Mouse (Mus musculus) heart, postnatal 4 days (tissue): Measurements from ENCODE around the gene Atg5. TPM values are rescaled to one million over a fixed set of nuclear protein-coding genes. Genes with fewer than 3 reads are reported as not detected.
"Not testable (repeated sequence)": the region's sequence is repeated elsewhere in the genome, so short reads cannot be mapped to it uniquely, and the experiment has no call there.

ENCODE experiments used
- DNase-seq: peaks from one replicate; pipeline ENCODE4 v3.0.0; 2021
- total RNA-seq, 2 experiments: library from RNA; stranded (reverse); gene quantifications; 2 replicates each; pipeline ENCODE4 v1.2.3; 2021

The Atg5 gene
- total RNA-seq, 2 experiments from 2014 or later: 15.6 to 15.7 TPM

DNA sequence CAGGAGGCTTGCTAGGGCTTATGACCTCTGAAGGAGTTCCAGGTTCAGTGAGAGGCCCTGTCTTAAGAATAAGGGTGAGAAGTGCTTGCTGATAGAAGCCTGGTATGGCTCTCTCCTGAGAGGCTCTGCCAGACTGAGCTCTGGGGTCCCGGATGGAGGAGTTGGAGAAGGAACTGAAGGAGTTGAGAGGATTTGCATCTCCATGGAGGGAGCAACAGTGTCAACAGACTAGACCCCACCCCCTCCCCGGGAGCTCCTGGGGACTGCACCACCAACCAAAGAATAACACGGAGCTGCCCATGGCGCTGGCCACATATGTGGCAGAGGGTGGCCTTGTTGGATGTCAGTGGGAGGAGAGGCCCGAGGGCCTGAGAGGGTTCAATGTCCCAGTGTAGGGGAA, 47.1 kb downstream of the Atg5 start:
- DNase-seq: no peak

DNA sequence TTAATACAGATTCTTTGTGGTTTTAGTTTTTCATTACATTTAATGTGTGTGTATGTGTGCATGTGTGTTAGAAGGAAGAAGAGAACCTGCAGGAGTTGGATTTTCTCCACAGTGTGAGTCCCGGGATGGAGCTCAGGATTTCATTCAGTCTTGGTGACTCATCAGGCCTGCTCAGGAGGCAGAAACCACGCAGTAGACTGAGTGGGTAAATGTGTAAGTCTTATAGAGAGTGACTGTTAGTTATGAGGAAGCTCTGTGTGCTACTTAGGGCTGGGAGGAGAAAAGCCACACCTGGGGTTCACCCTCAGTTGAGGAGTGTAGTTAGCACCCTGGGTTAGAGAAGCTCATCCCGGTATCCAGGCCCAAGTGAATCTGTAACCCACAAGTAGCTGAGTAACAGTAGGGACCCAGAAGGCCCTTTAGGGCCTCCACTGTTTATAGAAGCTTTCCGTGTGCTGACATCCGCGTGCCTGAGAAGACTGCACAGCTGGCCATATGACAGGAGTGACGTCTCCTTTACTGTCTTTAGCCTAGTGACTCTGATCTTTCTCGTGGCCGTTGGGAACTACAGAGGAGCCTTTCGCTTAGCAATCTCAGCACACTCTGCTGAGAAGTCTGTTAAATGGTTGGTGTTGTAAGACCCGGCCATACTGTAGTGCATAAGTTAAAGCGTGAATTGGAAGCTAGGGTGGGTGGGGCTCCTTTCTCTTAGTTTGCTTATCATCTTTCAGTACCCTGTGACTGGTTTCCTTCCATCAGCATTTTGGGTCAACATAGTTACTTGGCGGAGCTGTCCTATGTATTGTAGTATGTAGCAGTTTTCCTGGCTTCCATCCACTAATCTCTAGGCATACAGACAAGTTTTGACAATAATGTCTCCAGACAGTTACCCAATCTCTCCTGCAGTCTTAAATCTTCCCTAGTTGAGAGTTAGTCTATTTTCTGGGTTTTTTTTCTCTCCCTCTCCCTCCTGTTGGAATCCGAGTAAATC, 48.4 kb downstream of the Atg5 start:
- no peak for DNase-seq

DNA sequence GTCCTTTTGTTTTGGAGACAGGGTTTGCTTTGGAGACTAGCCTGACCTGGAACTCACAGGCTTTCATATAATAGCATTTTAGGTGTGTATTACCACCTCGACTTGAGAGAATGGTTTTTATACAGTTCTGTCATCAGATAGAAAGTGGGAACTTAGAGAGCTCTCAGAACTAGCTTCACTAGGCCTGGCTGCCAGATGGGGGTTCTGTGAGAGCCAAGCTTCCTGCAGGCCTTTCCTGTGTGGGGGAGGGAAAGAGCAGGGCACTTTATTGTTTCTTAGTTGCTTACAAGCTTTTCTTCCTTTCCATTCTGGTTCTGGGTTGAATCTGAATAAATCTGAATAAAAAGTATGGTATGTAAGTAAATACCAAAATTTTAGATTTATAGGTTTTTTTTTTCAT, 54.0 kb downstream of the Atg5 start:
- DNase-seq: peak; percentile 20

DNA sequence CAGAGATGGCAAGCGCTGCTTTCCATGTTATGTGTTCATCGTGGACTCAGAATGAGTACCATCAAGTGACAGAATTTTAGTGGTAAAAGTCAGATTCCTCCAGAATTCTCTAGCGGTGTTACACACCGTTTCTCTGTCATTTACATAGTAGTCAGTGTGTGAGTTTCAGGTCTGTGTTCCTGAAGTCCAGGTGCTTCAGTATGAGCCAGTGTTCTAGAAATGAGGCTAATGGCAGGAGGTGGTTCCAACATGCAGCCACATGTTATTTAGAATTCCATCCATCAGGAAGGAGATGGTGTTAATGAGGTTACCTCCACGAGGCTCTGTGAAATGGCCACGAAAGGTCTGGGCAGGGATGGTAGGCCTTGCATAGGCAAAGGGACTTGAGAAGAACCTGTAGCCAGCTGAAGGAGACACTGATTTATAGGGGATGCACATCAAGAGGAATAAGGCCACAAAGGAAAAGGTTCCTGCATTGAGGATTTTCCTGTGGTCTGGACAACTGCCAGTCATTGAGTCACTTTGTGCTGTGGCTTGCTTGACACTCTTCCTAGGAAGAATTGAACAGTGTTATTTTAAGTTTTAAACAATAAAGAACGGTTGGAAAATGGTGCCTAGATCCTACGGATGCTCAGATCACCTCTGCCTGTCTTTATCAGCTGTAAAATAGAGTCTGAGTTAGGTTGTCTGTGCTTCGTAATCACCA, 55.1 kb downstream of the Atg5 start:
- DNase-seq: no peak

DNA sequence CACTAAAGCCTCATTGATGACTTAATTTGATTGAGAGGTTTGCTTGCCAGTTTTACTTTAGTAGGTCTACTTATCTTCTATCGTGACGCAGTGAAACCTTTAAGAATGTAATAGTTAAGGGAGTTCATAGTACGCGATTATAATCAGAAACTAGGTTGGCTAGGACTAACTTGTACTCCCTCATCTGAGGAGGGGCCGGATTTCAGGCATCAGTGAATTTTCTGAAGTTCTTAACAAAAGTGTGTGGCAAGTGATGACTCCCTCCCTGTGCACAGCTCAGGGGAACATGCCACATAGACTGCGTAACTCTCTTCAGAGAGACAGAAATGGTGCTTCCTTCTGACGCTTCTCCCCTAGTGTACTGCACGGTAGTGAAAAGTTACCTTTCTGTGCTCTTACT, 55.7 kb downstream of the Atg5 start:
- DNase-seq: no peak

DNA sequence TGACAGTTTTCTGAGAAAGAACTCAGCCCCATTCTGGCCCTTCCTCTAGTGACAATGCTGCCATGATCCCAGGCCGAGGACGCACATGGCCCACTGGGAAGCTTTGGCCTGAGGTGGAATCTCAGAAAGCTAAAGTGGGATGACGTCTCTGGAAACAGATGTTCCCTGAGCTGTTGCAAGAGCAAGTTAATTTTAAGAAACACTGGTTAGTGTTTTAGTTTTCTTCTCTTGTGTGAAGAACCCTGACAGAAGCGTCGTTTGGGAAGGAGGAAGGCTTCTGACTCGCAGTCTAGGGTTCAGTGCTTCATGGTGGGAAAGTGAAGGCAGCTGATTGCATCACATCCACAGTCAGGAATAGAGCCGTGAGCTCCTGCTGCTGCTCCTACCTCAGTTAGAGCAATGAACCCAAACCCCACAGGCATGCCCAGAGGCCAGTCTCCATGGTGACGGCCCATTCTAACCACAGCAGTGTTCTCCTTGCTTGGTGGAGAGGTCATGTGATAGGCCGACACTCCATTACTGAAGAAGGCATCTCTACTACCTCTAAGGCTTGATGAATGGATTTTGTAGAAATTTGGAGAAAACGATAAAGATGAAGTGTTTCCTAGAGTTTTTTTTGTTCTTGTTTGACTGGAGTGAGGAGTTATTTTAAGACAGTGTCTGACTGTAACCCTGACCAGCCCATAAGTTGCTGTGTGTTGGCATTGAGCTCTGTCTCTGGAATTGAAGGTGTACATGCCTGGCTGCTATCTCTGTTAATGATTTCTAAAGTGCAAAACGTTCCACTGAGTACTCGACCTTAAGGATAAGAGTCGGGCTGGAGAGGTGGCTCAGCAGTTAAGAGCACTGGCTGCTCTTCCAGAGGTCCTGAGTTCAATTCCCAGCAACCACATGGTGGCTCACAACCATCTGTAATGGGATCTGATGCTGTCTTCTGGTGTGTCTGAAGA, 57.7 kb downstream of the Atg5 start:
- DNase-seq: no peak

DNA sequence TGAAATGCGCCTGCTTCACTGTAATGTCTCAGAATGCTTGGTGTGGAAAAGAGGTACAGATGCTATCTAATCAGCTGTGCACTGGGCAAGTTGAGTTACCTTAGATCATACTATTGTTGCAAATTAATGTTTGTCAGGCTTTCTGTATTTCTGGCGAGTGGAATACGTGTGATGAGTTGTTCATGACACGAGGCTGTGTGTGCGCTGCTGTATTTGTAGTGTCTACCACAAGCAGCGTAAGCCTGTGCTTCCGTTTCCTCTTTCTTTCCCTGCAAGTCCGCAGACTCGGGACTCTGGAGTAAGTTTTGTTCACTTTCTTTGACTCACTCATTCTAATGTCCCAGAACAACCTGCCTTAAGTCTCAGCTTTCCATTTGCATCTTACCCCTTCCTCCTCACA, 58.9 kb downstream of the Atg5 start:
- DNase-seq: no peak

DNA sequence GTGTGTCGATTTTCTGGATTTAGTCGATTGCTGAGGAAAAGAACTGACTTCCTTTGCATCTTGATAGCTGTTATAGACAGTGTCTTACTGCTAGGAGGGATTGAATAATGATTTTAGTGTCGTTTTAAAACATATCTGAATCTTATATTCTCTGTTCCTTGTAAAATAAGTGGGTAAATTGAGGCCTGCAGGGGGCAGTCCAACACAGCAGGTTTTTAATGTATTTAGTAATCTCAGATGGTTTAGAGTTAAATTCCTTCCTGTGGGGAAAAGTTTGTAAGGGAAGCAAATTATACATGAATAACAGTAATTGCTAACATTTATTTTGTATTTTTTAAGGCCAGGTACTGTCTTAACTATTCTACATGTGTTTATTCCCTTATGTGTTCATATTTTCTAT, 60.2 kb downstream of the Atg5 start:
- DNase-seq: peak; percentile 61

DNA sequence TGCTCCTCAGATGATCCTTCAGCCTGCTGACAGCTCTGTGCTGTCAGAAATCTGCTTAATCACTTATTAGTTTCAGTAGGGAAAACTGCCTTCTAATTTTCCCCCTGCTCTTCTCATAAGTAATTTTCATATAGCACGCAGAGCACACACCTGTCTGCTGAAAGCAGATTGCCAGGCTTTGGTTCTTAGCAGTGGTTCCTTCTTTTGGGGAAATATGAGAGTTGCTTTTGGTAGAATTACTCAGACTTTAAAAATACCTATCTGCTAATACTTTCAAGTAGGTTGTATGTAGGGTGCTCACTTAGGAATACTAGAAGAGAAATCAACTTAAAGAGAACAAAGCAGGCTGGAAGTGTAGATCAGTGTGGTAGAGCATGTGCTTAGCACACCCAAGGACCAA, 62.6 kb downstream of the Atg5 start:
- DNase-seq: no peak

DNA sequence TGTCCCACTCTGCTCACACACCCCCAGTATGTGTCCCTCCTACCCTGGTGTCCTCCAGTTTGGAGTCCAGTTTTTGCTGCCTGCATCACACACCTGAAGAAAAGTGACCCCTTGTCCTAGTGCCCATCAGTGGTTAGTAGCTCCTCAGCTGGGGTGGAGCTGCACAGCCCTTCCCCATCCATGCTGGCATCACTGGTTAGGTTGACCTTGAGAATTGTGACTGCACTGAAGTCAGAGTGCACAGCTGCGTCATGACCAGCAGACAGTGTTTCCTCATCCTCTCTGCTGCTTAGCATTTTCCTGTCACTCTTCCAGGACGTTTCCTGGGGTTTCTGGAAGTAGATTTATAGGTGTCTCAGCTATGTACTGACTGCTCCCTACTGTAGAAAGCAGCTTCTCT, 63.3 kb downstream of the Atg5 start:
- no peak for DNase-seq

DNA sequence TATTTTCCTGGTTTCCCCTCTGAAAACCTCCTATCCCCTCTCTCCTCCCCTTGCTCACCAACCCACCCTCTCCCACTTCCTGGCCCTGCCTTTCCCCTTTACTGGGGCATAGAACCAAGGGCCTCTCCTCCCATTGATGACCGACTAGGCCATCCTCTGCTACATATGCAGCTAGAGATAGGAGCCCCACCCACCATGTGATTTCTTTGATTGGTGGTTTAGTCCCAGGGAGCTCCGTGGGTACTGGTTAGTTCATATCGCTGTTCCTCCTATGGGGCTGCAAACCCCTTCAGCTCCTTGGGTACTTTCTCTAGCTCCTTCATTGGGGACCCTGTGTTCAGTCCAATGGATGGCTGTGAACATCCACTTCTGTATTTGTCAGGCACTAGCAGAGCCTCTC, 64.5 kb downstream of the Atg5 start:
- not testable (repeated sequence) for DNase-seq

DNA sequence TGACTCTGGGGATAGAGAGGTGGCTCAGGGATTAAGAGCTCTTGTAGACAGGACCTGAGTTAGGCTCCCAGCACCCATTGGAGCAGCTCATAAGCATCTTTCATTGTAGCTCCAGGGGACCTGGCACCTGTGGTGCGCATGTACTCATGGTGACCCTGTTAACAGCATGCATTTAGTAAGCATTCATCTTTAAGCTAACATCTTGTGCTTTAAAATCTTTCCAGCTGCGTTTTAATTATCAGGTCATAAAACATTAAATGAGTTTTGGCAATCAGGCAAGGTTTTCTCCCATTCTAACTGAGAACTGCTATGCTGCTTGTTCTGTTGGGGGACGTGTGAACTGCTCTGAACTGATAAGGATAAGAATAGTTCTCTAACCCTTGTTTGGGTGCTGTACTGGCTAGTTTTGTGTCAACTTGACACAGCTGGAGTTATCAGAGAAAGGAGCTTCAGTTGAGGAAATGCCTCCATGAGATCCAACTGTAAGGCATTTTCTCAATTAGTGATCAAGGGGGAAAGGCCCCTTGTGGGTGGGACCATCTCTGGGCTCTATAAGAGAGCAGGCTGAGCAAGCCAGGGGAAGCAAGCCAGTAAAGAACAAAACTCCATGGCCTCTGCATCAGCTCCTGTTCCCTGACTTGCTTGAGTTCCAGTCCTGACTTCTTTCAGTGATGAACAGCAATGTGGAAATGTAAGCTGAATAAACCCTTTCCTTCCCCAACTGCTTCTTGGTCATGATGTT, 68.7 kb downstream of the Atg5 start:
- DNase-seq: not testable (repeated sequence)

DNA sequence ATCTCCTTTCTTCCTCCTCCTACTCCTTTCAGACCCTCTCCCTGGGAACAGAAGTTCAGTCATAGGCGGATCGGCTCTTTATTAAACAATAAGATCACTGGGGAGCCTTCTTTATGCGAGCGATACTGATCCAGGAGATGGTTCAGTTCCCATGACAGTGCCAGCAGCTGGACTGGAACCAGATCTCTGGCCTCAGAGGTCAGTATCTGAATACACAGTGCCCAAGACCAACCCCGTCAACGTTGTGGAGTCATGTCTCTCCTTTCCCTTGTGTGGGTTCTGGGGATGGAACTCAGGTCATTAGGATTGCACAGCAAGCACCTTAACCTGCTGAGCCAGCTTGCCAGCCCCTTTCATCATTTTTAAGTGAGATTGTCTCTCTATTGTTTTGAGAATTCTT, 70.4 kb downstream of the Atg5 start:
- no peak for DNase-seq

DNA sequence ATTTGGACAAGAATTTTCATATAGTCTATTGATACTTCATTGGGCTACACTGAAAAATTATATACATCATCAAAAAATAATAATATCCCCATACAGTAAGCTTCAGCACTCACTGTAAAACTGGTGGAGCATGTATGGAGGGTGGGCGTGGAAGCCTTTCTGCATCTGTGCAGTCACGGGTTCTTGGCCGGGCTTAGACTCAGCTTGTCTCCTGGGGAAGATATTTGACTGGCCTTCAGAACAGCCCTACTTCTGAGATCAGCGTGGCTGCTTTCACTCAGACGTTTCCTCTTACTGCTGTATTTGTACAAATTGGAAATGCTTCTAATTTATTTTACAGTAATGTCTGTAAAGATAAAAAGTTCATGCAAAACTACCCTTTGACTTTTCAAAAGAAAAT, 71.2 kb downstream of the Atg5 start:
- no peak for DNase-seq

DNA sequence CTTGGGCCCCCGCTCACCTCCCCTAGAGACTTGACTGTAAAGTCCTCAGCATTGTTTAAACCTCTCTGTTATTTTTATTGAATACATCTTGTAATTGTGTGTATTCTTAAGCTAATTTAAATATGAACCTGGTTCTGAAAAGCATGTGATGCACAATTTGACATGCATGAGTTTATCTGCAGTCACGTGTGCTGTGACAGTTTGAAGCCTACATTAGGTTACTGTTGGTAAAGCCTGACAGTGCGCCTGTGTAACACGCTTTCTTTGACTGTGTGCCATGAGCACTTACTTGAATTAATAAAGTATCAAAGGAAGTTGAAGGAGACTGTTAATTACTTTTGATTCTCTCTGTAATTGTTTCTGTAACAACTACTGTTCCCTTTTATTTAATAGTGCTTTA, 72.8 kb downstream of the Atg5 start:
- no peak for DNase-seq

DNA sequence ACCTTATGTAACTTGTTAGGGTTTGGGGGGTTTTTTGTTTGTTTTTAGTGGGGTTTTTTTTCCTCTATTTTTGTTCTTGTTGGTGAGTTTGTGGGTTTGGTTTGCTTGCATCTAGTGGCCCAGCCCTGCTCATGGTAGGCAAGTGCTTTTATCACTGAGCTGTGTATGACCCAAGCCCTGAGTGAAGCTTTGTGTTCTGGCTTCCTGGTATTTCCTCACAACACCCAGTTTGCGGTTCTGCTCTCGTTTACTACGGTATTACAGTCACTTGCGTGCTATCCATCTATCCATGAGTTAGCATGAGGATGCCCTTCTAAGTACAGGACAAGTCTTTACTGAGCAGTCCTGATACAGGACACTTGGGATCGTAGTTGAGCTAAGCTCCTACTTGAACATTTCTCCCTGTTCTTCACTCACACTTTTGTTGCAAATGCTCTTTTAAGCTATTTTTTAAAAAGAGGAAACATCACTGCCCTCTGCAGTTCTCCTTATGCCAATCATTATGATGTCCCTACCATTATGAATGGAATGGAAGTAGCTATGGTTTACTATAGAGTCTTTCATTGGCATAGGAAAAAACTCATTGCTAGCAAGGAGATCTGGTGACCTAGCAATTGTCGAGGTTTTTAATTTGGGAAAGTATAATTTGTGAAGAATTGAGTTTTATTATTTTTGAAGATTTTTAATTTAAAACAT, 73.8 kb downstream of the Atg5 start:
- no peak for DNase-seq

DNA sequence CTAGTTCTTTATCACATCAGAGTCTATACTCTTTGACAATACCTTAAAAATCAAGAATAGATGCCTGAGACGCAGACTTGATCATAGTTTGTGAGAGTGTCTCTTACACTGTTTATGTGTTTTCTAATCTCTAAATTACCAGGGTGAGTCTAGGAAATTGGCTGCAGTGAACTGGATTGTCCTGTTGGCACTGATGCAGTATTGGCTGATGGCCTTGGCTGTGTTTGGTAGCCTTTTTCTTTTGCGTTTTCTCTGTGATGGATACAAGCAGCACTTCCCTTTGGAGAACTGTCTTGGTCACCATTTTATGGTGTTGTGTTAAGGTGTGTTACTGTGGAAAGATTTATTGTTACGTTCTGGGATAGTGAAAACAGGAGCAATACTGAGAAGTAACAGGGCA, 75.2 kb downstream of the Atg5 start:
- DNase-seq: no peak

DNA sequence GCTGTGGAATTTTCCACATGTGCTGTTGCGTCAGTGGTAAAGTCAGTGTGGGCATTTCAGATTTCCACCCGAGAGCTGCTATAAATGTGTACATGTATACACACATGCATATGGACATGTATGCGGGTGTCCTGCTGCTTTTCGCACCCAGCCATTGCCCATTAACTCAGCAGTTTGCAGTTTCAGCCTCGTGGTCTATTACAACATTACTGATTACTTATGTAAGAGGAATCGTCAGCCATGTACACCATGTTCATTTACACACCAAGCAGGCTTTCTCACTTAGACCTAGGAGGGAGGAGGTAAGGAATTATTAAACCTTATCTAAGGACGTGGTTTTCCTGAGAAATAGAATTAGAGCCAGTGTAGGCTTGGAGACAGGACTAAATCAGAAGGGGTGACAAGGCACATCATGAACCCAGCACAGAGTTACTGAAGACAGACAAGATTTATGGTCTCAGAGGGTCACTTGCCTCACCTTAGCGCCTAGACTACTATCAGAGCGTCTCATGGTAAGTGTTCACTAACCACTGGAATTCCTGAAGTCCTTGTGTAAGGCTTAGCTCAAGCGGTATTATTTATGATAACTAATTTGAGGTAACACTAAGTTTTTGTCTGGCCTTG, 79.5 kb downstream of the Atg5 start:
- no peak for DNase-seq

DNA sequence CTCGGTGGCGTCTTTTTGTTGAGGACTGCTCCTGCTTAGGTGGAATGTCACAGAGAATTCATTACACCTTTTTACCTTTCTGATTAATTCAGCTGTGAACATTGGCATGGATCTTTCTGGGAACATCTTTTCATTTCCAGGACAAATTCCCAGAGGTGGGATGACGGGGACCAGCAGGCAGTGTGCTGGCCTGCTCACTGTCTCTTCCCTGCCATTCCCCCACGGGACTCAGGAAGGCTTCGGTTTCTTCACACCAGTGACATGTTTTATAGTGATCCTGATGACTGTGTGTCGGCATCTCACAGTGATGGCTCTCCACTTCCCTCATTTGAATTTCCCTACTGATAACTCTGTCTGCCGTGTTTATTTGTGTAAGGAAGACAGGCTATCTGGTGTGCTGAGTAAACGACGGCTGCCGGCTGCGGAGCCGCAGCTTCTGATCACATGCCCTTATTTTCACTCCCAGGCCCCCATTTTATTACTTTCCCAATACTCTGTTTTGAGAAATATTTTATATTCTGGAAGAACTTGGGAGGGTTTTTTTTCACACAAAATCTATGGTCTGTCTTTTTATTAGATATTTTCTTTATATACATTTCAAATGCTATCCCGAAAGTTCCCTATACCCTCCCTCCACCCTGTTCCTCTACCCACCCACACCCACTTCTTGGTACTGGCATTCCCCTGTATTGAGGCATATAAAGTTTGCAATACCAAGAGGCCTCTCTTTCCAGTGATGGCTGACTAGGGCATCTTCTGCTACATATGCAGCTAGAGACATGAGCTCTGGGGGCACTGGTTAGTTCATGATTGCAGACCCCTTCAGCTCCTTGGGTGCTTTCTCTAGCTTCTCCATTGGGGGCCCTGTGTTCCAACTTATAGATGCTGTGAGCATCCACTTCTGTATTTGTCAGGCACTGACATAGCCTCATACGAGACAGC, 80.6 kb downstream of the Atg5 start:
- no peak for DNase-seq

DNA sequence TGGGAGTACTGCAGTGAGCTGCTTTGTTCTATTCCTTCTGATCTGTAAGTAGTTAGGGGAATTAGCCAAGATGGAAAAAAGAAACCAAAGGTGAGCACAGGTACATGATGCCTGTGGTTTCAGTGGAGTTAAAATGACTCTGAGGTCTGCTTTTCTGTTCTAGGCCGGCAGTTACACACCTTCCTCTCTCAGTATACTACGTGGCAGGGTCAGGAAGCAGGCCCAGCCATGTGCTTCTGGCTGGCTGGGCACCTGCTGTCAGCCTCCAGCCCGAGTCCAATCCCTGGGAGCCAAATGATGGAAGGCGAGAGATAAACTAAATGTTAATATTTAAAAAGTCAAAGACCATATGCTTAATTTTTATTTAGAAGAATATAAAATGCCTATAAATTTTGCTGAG, 85.3 kb downstream of the Atg5 start:
- no peak for DNase-seq
